Mouse (Mus musculus): ENCODE measurements around the gene Dnajc27. TPM values are rescaled to one million over a fixed set of nuclear protein-coding genes. Genes with fewer than 3 reads are reported as not detected.

The Dnajc27 gene
- 1 to 10 TPM; 2.8 to 3.8 TPM for polyA plus RNA-seq (2017; shearing (Covaris generic))

GRCm38 (mm10) chr12:4082132-4083001 is at the start of gene Dnajc27:
Dnajc27 (plus strand) TSS chr12:4082583.
- peak; percentile 95 for ATAC-seq

- no peak for ATAC-seq
These were observed 46.2 kb upstream of the Dnajc27 start for GRCm38 (mm10) chr12:4036157-4036556.

DNA sequence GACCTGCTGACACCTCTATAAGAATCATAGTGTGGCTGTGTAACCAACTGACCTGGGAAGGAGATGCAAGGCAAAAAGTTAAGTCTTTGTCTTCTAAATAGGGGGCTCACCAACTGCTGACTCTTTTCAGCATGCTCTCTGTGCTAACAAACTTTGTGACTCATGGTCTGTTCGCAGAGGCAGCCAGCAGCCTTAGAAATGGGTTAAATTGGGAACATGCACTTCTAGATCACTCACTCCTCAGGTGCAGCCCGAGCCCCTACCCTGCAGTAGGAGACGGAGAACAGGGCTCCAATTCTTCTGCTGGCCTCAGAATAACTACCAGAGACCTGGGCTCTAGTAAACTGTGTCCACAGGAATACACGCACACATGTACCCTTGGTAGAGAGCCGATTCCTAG is 44.9 kb upstream of the Dnajc27 start:
- no peak for ATAC-seq

GRCm38 (mm10) chr12:4038061-4039041 is 44.0 kb upstream of the Dnajc27 start, which contains the start of gene Efr3b:
Efr3b (minus strand) TSS chr12:4038915.
- ATAC-seq, result peak; percentile 36

DNA sequence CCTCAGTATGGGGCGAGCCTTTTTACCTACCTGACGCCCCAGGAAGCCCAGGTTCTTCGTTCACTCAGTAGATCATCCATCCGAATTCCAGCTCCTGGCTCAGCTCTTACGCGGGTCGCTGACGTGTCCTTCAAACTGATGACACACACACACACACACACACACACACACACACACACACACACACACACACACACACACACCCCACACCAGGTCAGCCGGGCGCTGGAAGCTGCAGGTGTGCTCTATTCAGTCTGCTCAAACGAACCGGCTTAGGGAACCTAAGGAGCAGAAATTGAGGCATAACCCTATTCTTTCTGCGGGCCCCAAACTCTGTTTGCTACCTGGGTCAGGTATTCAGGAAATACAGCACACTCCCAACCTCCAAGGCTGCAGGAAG is 43.3 kb upstream of the Dnajc27 start:
- no peak for ATAC-seq

DNA sequence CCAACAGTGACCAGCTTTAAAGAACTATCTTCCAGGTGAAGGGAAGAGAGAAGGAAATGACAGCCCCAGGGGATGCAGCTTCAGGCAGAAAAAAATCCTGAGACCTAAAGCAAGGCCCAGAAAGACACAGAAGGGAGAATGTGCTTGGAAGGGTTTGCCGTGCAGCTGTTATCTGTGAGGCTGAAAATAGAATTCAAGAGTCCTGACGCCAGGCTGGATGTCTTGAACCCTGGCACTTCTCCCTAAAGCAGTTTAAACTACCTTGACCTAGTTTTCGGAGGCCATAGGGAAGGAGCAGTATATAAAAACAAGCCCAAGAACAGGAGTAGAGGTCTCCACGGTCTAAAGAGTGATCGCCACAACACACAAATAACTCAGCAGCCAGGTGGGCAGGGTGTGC is 40.0 kb upstream of the Dnajc27 start:
- no peak for ATAC-seq

- no peak for ATAC-seq
These were observed 36.4 kb upstream of the Dnajc27 start for GRCm38 (mm10) chr12:4045992-4046391.

DNA sequence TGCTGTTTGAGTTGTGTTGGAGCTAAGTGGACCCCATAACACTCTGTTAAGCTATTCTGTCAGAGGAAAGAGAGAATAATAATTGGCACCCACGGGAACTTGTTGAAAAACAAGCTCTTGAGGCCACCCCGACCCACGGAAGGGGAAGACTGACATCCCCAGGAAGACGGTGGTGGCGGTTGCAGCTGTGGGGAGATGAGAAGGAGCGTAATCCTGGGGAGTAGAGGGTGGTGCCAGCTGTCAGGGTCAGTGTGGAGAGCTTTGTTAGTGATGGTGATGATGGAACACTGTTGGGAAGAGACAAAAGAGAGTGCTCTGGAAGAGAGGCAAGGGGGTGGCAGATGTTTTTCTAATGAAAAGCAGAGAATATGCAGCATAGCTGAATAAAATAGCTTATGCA is 34.4 kb upstream of the Dnajc27 start:
- ATAC-seq, result no peak

GRCm38 (mm10) chr12:4050861-4051425 is 31.4 kb upstream of the Dnajc27 start:
- no peak for ATAC-seq

- ATAC-seq, result no peak
These were observed 28.7 kb upstream of the Dnajc27 start for GRCm38 (mm10) chr12:4053643-4054042.

DNA sequence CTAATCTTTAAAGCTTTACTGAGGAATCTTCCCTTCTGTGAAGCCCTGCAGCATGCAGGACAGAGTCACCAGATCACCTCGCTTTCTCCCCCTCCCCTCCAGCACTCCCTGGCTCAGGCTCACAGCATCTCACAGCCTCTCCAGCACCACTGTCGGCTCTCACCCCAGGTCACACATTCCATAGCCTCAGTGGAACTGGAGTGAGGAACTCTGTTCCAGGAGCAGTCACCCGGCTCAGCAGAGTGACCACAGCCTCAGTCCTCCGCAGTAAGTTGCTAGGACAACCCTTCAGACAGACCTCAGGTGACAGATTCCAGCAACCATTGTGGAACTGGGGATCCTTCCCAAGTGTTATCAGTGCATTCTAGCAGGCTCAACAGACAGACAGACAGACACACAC is 27.5 kb upstream of the Dnajc27 start:
- no peak for ATAC-seq

DNA sequence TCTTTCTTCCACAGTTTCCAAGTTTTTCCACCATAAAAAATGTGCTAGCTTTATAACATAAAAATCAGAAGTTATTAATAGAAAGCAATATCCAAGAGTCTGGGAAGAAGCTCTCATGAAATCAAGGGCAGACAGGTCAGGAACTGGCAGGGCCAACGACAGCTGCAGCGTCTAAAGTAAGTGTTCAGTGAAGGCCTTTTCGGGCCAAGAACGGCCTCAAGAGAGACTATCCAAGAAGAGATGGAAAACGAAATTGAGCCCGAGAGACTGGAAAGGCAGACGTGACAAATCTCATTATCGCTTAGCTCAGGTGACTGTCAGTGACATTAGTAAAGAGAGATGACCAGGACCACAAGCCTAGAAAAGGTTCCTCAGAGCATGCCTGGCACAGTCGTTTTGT is 24.1 kb upstream of the Dnajc27 start:
- no peak for ATAC-seq

GRCm38 (mm10) chr12:4059683-4060082 is 22.7 kb upstream of the Dnajc27 start:
- ATAC-seq, result no peak

- ATAC-seq, result peak; percentile 63
These were observed 16.9 kb upstream of the Dnajc27 start for GRCm38 (mm10) chr12:4065498-4065897.

DNA sequence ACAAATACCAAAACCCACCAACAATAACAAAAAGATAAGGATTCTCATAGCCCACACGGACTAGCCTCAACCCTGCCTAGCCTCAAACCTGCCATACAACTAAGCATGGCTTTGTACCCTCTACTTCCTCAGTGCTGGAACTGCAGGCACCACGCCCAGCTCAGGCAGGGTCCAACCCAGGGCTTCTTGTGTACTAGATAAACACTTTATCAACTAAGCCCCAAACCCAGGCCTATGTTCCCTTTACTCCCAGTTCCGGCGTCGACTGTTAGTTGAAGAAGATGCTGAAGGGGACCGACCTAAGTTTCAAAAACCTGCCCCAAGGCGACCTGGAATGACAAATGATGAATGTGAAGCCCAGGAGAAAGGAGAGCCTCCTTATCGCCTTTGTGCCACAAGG is 16.4 kb upstream of the Dnajc27 start:
- ATAC-seq, result no peak

DNA sequence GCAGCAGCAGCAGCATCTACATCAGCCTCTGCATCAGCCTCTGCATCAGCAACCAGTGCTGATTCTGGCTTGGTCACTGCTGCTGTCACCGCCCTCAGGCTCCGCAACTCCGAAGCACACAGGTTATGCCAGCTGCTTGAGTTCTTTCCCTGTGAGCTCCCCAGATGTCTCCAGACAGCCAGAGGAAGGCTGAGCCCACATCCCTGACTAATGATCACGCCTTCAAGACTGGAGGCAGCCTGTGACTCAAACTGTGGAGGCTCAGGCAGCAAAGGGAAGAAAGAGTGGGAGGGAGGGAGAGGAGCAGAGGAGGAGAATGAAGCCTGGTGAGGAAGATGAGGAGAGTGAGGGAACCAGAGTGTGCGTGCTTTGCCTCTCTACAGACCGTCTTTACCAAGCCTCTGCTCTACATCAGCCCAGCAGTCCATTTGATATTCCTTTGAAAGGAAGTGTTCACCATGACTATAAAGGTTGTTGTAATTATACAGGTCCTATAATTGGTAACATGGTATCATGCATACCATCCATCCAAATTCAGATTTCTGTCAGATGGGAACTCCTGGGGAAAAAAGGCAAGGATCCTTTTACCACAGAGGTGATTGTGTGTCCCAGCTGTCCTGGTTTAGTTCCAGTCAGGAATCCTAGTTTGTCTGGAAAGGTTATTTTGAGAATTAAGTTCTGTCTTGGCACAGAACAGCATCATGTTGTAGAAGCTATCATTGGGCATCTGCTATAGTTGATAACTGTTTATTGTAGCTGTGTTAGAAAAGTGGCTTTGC is 15.5 kb upstream of the Dnajc27 start:
- no peak for ATAC-seq

- no peak for ATAC-seq
These were observed 13.8 kb upstream of the Dnajc27 start for GRCm38 (mm10) chr12:4068551-4068950.

DNA sequence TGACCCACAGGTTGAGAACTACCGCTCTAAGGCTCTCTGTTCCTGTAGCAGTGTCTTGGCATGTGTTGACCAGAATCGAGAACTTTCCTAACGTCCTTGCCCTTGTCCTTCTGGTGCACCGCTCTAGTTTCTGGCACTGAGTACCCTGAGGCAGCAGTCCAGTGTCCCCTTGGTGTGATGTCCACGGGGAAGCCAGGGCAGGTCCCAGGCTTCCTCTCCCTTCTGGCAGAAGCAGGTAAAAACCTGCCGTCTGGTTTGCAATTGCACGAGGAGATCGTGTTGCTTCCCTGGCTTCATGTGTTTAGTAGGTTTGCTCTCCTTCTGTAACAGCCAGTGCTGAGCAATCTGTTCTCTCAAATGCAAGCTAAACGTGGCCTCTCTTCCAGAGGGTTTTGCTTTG is 10.7 kb upstream of the Dnajc27 start:
- ATAC-seq, result no peak

GRCm38 (mm10) chr12:4075407-4075806 is 7.0 kb upstream of the Dnajc27 start:
- no peak for ATAC-seq

DNA sequence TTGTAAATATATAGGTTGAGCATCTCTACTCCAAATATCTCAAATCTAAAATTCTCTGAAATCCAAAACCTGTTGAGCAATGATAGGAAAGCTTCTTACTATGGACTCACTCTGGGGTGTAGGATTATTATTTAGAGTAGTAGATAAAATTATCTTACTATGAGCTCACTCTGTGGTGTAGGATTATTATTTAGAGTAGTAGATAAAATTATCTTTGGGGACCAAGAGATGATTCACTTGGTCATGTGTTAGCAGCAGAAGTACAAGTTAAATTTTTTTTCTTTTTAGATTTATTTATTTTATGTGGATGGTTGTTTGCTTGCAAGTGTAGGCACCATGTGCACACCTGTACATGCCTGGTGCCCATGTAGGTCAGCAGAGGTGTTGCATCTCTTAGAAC is 6.0 kb upstream of the Dnajc27 start:
- ATAC-seq, result no peak

DNA sequence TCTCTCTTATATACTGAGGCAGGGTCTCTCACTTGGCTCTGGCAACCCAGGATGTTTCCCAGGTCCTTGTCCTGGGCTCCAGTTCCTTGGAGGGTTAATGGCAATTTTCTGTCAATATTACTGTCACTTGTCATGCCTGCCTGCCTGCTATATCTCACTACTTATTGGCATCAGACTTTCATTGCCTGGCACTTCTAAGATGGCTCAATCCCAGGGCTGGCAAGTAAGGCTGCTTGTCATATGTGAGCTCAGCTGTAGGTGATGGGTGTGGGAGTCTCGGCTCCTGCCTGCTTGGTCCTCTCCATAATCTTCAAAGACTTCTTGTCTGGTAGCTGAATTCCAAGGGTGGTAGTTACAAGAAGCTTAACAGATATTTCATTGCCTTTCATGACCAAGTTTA is 4.3 kb upstream of the Dnajc27 start:
- no peak for ATAC-seq

DNA sequence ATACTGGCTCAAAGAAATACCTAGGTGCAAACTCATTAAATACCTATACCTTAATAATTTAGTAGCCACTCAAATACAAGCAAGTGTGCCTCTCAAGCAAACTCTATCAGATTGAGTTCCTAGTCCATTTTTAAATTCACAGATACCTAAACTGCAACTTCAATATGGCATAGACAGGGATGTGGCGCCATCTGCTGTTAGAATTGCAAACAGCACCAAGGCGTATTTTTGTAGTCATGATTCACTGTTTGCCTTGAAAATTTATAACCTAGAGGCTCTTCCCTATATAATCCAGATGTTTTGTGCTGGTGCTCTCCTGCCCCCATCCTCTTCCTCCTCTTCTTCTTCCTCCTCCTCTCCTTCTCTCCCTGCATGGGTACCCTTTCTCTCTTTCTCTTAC is 2.1 kb upstream of the Dnajc27 start:
- peak; percentile 12 for ATAC-seq
